Mouse (Mus musculus): ENCODE measurements at regions not wholly inside any gene's neighbourhood (a gene's known extent, or its start where the extent isn't known, plus 50 kb on each side); places are given as distances from the start of the nearest gene placed in this dataset.

GRCm38 (mm10) chr12:59663161-59663560 lies 443.6 kb upstream of the Fbxo33 start:
- no peak for TF ChIP-seq POLR2A (IDR thresholded peaks at IDR 0.05; ENCODE audit: borderline replicate concordance, extremely low read depth, insufficient read depth, insufficient read length, poor library complexity, severe bottlenecking)
- no peak for TF ChIP-seq CTCF (IDR thresholded peaks at IDR 0.05; ENCODE audit: borderline replicate concordance, extremely low read depth, insufficient read depth, insufficient read length)

All from brain, embryonic 14.5 days (tissue).